15 mouse cellular contexts compared by ENCODE assay signal in genomic region chr11:70531065-70531464, GRCm38 (mm10). TPM values are rescaled to one million over a fixed set of nuclear protein-coding genes. Genes with fewer than 3 reads are reported as not detected.
"Had no signal": no experiment of that assay in that cellular context is flagged by ENCODE, and none has a peak within 500 bp of the region (broad histone marks: within the 10 kb centered on the region; RNA-seq: fewer than 3 reads in every experiment).

No protein-coding gene starts in this region.

RNA-seq across cellular contexts. Expression of gene Gm40193, which starts 1.7 kb away (rescaled TPM):
- total RNA-seq: megakaryocyte, adult 5-6 weeks; megakaryocyte-erythroid progenitor cell, adult 5-6 weeks; monocyte, adult 5-6 weeks; neutrophil, adult 5-6 weeks had no signal
- polyA plus RNA-seq: liver, embryonic 15.5 days; lung, embryonic 15.5 days; midbrain, embryonic 10.5 days; midbrain, embryonic 12.5 days; midbrain, embryonic 14.5 days; midbrain, embryonic 16.5 days; neural tube, embryonic 12.5 days; neural tube, embryonic 14.5 days; spleen, adult 2 months; stomach, embryonic 15.5 days; thymus, postnatal 0 days had no signal

RNA-seq across cellular contexts. Expression of gene Gltpd2, which starts 12.1 kb away (rescaled TPM):
- total RNA-seq: megakaryocyte, adult 5-6 weeks; megakaryocyte-erythroid progenitor cell, adult 5-6 weeks; monocyte, adult 5-6 weeks; neutrophil, adult 5-6 weeks had no signal
- polyA plus RNA-seq: midbrain, embryonic 12.5 days; midbrain, embryonic 16.5 days; thymus, postnatal 0 days had no signal

RNA-seq across cellular contexts. Expression of gene Vmo1, which starts 16.6 kb away (rescaled TPM):
- total RNA-seq: megakaryocyte, adult 5-6 weeks; megakaryocyte-erythroid progenitor cell, adult 5-6 weeks; monocyte, adult 5-6 weeks; neutrophil, adult 5-6 weeks had no signal
- polyA plus RNA-seq: midbrain, embryonic 10.5 days; midbrain, embryonic 12.5 days; midbrain, embryonic 14.5 days; midbrain, embryonic 16.5 days; neural tube, embryonic 12.5 days; neural tube, embryonic 14.5 days; stomach, embryonic 15.5 days had no signal
